Mouse (Mus musculus) neural tube, embryonic 10.5 days (tissue): ENCODE results near the gene Chd5.

Experiments
- DNase-seq: peaks from one replicate; pipeline ENCODE4 v3.0.0-alpha.2; 2017; ENCODE audit warnings: low spot score; ENCODE audit errors: extremely low spot score

The Chd5 gene

DNA sequence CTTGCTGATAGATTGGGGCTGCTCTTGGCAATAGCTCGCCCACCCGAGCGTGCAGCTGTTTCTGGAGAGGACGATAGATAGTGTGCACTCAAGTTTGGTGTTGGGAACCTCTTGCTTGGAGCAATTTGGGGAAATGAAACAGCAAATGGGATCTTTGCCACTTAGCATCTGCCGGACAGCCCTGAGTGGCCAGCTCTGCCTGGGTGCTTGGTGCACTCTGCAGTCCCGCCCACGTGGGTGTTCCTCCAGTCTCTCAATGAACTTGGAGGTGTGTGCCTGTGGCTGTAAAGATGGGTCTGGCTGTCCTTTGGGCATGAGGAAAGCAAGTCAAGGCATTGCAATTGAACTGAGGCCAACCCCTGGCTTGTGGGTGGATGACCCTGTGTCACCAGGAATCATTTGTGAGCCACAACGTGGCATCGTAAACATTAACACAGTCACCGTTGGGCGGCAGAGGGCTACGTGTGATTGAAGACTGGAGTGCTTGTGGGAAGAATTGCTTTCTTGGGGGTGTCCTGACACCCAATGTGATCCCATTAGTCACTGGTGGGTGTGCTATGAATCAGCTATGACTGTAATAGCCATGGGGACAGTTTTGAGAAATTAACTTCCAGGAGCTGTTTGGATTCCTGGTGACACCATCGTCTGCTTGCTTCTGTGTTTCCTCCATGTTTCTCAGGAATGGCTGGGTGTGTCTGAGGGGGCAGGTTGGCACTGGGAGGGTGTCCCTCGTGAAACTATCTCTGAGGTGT, 15.6 kb downstream of the Chd5 start:
- DNase-seq = no peak

- no peak for DNase-seq
These were observed 17.2 kb downstream of the Chd5 start for GRCm38 (mm10) chr4:152355672-152356071.

GRCm38 (mm10) chr4:152359700-152360099, 21.2 kb downstream of the Chd5 start:
- no peak for DNase-seq

DNA sequence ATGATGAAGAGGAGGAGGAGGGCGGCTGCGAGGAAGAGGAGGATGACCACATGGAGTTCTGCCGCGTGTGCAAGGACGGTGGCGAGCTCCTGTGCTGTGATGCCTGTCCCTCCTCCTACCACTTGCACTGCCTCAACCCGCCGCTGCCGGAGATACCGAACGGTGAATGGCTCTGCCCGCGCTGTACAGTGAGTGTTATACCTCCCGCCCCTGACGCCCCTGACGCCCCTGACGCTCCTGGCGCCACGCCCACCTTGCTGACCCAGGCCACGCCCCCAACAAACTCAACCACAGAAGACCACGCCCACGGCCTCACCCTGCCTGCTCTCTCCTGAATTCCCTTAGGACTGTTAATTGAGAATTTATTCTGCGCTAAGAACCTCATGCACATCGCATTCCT, 22.4 kb downstream of the Chd5 start:
- DNase-seq = peak; percentile 73

GRCm38 (mm10) chr4:152362180-152362579, 23.7 kb downstream of the Chd5 start:
- no peak for DNase-seq

DNA sequence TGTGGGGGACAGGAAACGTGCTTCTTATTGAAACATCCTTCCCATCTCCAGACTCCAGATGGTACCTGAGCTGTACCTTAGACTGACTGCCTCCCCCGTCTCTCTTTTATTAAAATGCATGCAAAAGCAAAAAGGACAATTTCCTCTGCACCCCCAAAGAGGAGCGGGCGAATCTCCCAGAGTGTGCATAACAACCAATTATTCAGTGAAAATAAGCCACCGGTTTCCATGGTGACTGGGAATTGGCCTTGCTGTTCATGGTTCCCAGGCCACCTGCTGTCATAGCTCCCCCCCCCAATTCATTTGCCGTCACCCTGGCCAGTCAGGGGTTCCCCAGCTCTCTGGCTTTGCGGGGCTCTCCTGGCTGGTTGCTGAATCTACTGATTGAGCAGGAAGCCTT, 26.8 kb downstream of the Chd5 start:
- DNase-seq = no peak

GRCm38 (mm10) chr4:152382528-152383252, 44.2 kb downstream of the Chd5 start:
- DNase-seq = no peak

GRCm38 (mm10) chr4:152385644-152386043, 47.2 kb downstream of the Chd5 start:
- DNase-seq = no peak

- no peak for DNase-seq
These were observed 53.7 kb downstream of the Chd5 start for GRCm38 (mm10) chr4:152392192-152392591.

DNA sequence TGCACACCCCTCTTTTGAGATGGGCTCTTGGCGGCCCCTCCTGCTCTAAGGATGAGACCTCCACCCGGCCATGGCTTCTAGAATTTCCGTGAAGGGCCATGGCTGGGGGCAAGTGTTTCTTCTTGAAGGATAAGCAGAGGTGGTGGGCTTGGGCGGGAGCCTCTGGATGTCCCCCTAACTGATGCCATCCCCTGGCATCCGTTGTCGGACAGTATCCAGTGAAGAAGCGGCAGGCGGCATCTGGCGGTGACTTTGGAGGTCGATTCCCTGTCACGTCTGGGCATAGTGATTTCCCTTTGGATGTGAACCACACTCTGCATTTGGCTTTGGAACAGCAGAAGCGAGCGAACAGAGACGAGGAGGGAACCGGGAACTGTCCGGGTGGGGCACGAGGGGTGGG, 54.2 kb downstream of the Chd5 start:
- DNase-seq = no peak

DNA sequence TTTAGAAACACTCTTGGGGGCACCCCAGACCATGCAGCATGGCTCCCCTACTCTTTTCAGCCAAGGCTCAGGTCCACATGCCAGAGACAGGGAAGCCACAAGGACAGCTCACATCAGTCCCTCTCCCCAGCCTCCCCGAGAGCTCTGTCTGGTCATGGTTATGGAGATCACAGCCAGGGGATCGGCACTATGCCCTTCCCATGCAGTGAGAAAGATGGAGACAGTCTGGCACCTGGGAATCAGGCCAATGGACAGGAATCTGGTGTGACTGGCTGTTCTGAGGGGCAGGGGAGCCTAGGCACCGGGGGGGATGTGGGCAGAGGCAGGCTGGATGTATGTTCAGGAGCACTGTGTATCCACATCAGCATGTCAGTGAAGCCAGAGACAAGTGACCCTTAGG, 60.5 kb downstream of the Chd5 start:
- no peak for DNase-seq

DNA sequence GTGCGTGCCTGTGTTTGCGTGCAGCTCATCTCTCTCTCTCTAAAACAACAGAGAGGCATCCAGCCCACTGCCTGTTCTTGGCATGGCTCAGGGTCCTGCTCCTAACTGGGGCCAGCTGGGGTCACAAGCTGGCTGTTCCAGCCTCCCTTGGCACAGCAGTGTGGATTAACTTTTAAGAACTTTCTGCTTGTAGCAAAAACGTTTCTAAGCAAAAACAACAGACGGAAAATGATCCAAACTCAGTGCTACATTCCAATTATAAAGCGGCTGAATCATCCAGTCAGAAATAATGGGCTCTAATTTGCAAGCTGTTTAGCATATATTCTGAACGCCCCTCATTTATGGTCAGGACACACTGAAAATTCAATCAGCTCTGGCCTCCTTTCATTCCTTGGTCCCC, 66.7 kb downstream of the Chd5 start:
- DNase-seq = no peak

GRCm38 (mm10) chr4:152405671-152406201, 67.3 kb downstream of the Chd5 start:
- DNase-seq = no peak

DNA sequence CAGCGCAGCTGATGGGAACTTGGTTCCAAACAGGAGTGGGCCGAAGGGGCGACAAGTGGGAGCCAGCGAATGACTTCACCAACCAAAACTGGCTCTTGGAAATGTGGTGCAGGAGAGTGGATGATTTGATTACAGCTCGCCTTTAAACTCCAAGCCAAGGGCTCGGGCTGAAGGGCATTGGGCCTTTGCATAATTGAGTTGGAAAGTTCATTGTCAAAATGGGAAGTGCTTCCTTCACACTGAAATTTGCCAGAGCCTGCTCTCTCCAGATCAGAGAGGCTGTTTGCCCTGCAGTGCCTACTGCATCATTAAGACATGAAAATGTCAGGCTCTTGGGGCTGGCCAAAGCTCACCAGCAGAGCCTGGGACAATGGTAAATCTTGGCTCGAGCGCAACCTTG, 68.1 kb downstream of the Chd5 start:
- no peak for DNase-seq

GRCm38 (mm10) chr4:152410961-152411360, 72.5 kb downstream of the Chd5 start:
- no peak for DNase-seq

DNA sequence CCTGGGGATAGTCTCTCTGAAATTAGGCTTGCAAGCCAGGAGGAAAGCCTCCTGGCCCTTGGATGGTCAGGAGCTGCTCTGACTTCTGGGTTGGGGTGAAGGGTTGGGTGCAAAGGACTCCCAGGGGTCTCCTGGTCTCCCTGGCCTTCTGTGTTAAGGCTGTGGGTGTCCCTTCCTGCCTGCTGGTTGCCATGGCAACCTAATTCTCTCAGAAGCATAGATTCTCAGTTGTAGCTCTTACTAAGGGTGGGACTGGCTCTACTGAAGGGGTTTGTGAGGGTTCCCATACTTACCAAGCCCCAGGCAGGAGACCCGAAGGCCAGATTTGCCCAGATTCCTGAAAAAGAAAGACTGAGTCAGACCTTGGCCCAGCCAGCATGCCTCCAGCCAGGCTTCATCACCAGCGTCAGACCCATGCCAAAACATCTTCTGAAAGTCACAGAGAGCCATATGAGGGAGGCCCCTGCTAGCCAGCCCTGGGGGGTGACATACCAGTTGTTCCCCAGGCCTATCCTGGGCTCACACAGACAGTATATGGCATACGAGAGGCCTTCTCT, 74.2 kb downstream of the Chd5 start:
- no peak for DNase-seq

DNA sequence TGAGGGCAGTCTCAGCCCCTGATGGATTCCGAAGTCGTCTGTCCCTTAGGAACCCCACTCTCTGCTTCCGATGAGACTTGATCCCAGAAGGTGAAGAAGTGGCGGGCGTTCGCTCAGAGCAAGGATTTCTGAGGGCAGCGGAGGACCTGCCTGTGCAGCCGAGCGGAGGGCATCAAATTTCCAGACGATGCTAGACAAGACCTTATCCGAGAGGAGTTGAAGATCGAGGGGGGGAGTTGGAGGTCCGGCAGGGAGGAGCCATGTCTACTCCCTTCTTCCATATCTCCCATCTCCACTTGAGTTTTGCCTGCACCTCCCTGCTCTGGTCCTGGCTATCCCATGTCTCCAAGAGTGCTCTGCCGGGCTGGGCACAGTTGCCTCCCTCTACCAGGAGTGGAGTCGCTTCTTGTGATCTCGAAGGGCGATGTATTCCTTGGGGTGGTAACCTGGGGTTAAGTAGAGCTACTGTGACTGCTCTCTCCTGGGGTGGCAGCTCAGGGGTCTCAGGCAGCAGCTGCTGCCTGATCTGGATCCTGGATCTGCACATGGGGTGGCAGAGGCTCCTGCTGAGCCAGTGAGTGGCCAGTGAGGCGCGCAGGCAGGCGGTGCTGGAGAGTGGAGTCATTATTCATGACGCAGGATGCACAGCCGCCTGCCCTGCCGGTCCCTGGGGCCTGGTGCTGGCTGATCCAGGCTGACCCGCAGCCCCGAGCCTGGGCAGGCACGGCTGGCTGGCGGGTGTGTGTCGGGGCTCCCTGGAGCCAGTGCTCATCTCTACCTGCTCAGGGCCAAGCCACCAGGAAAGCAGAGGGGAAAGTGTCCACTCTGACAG, 80.0 kb downstream of the Chd5 start:
- peak; percentile 16 for DNase-seq

DNA sequence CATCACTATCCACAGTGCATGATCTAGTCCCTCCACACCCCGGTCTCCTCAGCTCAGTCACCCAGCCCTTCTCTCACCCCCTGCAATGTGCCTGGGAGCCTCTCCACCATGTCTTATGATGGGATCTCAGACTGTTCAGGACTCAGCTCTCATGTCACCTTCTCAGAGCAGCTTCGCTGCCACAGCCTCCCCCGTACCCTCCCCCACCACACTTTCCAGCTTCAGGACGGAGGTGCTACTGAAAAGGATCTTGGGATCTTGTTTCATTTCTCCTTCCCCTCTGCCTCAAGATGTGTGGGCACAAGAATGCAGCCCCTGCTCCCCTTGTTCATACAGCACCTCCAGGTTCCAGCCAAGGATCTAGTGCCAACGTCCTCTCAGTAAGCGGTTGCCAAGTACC, 85.1 kb downstream of the Chd5 start:
- DNase-seq = no peak

GRCm38 (mm10) chr4:152424341-152424740, 85.9 kb downstream of the Chd5 start:
- peak; percentile 51 for DNase-seq

GRCm38 (mm10) chr4:152424922-152425321, 86.5 kb downstream of the Chd5 start:
- DNase-seq = peak; percentile 54

DNA sequence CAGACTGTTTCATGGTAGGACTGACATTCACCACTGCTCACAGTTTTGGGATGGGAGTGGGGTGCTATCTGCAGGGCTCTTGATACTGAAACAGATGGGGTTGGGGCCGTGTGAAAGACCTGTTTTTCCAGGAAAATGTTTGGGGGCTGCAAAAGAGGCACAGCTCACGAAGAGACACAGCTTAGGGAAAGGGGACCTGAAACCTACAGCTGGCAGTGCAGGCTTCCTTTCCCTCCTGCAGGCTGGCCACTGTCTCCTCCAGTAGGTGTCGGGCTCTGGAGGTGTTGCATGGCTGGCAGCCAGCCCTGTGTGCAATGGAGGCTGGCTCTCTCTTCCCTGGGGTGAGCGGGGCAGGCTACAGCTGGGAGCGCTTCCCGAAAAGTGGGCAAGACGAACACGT, 89.8 kb downstream of the Chd5 start:
- DNase-seq = no peak

GRCm38 (mm10) chr4:152432308-152432707, 93.9 kb downstream of the Chd5 start:
- no peak for DNase-seq
